Mouse (Mus musculus): ENCODE results near the gene Tm2d1.

Gene Tm2d1

GRCm38 (mm10) chr4:98321371-98322111 is 61.6 kb downstream of the Tm2d1 start:
- in situ Hi-C loops (cut with MboI), result no loop called here

- in situ Hi-C loops (cut with MboI), result no loop called here
Measured at GRCm38 (mm10) chr4:98318769-98319168, 64.3 kb downstream of the Tm2d1 start.

DNA sequence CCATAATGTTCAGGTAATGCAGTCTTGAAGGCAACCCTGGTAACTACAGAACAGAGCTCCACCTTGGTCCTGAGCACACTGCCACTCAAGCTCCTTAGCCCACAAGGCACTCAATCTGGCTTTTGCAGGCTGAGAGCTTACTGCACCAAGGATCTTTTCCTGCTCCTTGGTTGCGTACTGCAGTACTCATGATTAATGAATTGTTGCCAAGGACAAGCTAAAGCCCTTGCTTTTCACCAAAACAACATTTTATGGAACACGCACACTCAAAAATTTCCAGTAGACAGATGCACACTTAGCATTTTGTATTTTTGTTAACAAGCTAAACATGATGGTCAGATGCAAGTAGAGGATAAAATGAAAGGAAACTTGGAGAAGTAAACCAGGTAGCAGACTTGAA is 66.0 kb downstream of the Tm2d1 start:
- in situ Hi-C loops (cut with MboI), result no loop called here

Measured in mature B cell (primary cell).